Mouse (Mus musculus) MEL (cell line): ENCODE results near the gene Otud5. TPM values are rescaled to one million over a fixed set of nuclear protein-coding genes. Genes with fewer than 3 reads are reported as not detected.

Source experiments
- DNase-seq: peaks from one replicate; pipeline ENCODE4 v3.0.0; 2011; ENCODE audit warnings: low read depth, low spot score
- H3K27ac ChIP-seq: 2 replicates; pipeline ENCODE4 v1.5.1; 2012; ENCODE audit warnings: low read depth, mild to moderate bottlenecking, control low read depth, low read length, moderate library complexity; ENCODE audit not compliant: control insufficient read depth
- H3K27me3 ChIP-seq, 2 experiments: fragments of 150-350 bp in 1 of 2; sonication (generic) in 1 of 2; 2 replicates each; pipeline ENCODE4 v1.6.1; 2012; ENCODE audit warnings: low read length in 2 of 2, mild to moderate bottlenecking in 2 of 2, improper control_type of control experiment in 1 of 2, moderate library complexity in 1 of 2; ENCODE audit not compliant: insufficient read depth in 2 of 2, control insufficient read depth in 1 of 2
- H3K36me3 ChIP-seq, 2 experiments: 2 replicates each; pipeline ENCODE4 v1.6.1; 2012 to 2014; ENCODE audit warnings: low read length in 2 of 2, improper control_type of control experiment in 1 of 2, inconsistent platforms in 1 of 2, mild to moderate bottlenecking in 1 of 2; ENCODE audit not compliant: insufficient read depth in 2 of 2, control insufficient read depth in 1 of 2
- H3K4me1 ChIP-seq, 2 experiments: fragments of 150-350 bp in 1 of 2; sonication (generic) in 1 of 2; 2 replicates each; pipeline ENCODE4 v1.6.1; 2012; ENCODE audit warnings: low read length in 2 of 2, improper control_type of control experiment in 1 of 2, mild to moderate bottlenecking in 1 of 2; ENCODE audit not compliant: insufficient read depth in 2 of 2, control insufficient read depth in 1 of 2
- H3K4me3 ChIP-seq, 2 experiments: fragments of 150-350 bp in 1 of 2; sonication (generic) in 1 of 2; 2 replicates each; pipeline ENCODE4 v1.5.1; 2012; ENCODE audit warnings: low read depth in 2 of 2, low read length in 2 of 2, mild to moderate bottlenecking in 2 of 2, moderate library complexity in 2 of 2, control low read depth in 1 of 2, improper control_type of control experiment in 1 of 2; ENCODE audit not compliant: control insufficient read depth in 1 of 2, insufficient read depth in 1 of 2
- H3K79me2 ChIP-seq: 2 replicates; pipeline ENCODE4 v1.6.1; 2012; ENCODE audit warnings: mild to moderate bottlenecking, low read length, moderate library complexity; ENCODE audit not compliant: control insufficient read depth, poor library complexity, insufficient read depth
- H3K9ac ChIP-seq: 2 replicates; pipeline ENCODE4 v1.6.1; 2012; ENCODE audit warnings: low read depth, mild to moderate bottlenecking, control low read depth, low read length, moderate library complexity; ENCODE audit not compliant: control insufficient read depth, poor library complexity, severe bottlenecking
- H3K9me3 ChIP-seq: fragments of 150-350 bp; sonication (generic); replicated peaks from 2 replicates; pipeline ENCODE4 v1.6.1; 2012; ENCODE audit warnings: mild to moderate bottlenecking, low read length, improper control_type of control experiment, moderate library complexity; ENCODE audit not compliant: insufficient read depth
- BHLHE40 ChIP-seq: IDR thresholded peaks from 2 replicates; pipeline ENCODE4 v1.6.1; 2012; ENCODE audit warnings: low read depth, mild to moderate bottlenecking, inconsistent platforms, low read length, improper control_type of control experiment, borderline replicate concordance
- CHD1 ChIP-seq: IDR thresholded peaks from 2 replicates; pipeline ENCODE4 v1.6.1; 2012; ENCODE audit warnings: low read depth, mild to moderate bottlenecking, inconsistent platforms, low read length, improper control_type of control experiment
- CHD2 ChIP-seq: IDR thresholded peaks from 2 replicates; pipeline ENCODE4 v1.6.1; 2011; ENCODE audit warnings: low read length, improper control_type of control experiment
- CTCF ChIP-seq, 3 experiments: IDR thresholded peaks in 2 of 3; conservative IDR thresholded peaks in 1 of 3; 2 replicates each; pipeline ENCODE4 v1.5.1; 2011 to 2012; ENCODE audit warnings: low read length in 3 of 3, low read depth in 2 of 3, mild to moderate bottlenecking in 2 of 3, improper control_type of control experiment in 1 of 3, inconsistent platforms in 1 of 3, mixed read lengths in 1 of 3, moderate library complexity in 1 of 3; ENCODE audit not compliant: control insufficient read depth in 1 of 3, insufficient read depth in 1 of 3, poor library complexity in 1 of 3, severe bottlenecking in 1 of 3
- E2F4 ChIP-seq: IDR thresholded peaks from 2 replicates; pipeline ENCODE4 v1.6.1; 2011; ENCODE audit warnings: low read depth, low read length, improper control_type of control experiment, borderline replicate concordance
- ELF1 ChIP-seq: IDR thresholded peaks from 2 replicates; pipeline ENCODE4 v1.6.1; 2014; ENCODE audit warnings: low read depth, mild to moderate bottlenecking, inconsistent platforms, low read length, improper control_type of control experiment, moderate library complexity
- ETS1 ChIP-seq: IDR thresholded peaks from 2 replicates; pipeline ENCODE4 v1.6.1; 2012; ENCODE audit warnings: low read depth, mild to moderate bottlenecking, inconsistent platforms, low read length, improper control_type of control experiment, moderate library complexity
- GABPA ChIP-seq: IDR thresholded peaks from 2 replicates; pipeline ENCODE4 v1.6.1; 2012; ENCODE audit warnings: low read depth, mild to moderate bottlenecking, inconsistent platforms, low read length, improper control_type of control experiment, moderate library complexity
- GATA1 ChIP-seq: IDR thresholded peaks from 2 replicates; pipeline ENCODE4 v1.6.1; 2011; ENCODE audit warnings: low read depth, low read length, improper control_type of control experiment
- HCFC1 ChIP-seq: IDR thresholded peaks from 2 replicates; pipeline ENCODE4 v1.6.1; 2012; ENCODE audit warnings: low read depth, mild to moderate bottlenecking, inconsistent platforms, low read length, improper control_type of control experiment, moderate library complexity
- JUND ChIP-seq: IDR thresholded peaks from 2 replicates; pipeline ENCODE4 v1.6.1; 2011; ENCODE audit warnings: low read depth, mild to moderate bottlenecking, improper control_type of control experiment, low read length
- KAT2A ChIP-seq: conservative IDR thresholded peaks from 2 replicates; pipeline ENCODE4 v1.6.1; 2012; ENCODE audit warnings: low read depth, low read length, improper control_type of control experiment, inconsistent platforms
- MAFK ChIP-seq: IDR thresholded peaks from 2 replicates; pipeline ENCODE4 v1.6.1; 2011; ENCODE audit warnings: low read depth, mild to moderate bottlenecking, low read length, improper control_type of control experiment, borderline replicate concordance
- MAX ChIP-seq: IDR thresholded peaks from 2 replicates; pipeline ENCODE4 v1.6.1; 2011; ENCODE audit warnings: low read length, improper control_type of control experiment
- MAZ ChIP-seq: IDR thresholded peaks from 2 replicates; pipeline ENCODE4 v1.6.1; 2012; ENCODE audit warnings: low read depth, mild to moderate bottlenecking, inconsistent platforms, low read length, improper control_type of control experiment
- MXI1 ChIP-seq: IDR thresholded peaks from 2 replicates; pipeline ENCODE4 v1.6.1; 2011; ENCODE audit warnings: mild to moderate bottlenecking, low read depth, low read length, improper control_type of control experiment
- MYB ChIP-seq: IDR thresholded peaks from 2 replicates; pipeline ENCODE4 v1.6.1; 2011; ENCODE audit warnings: mild to moderate bottlenecking, low read depth, low read length, improper control_type of control experiment
- MYC ChIP-seq: IDR thresholded peaks from 2 replicates; pipeline ENCODE4 v1.6.1; 2011; ENCODE audit warnings: low read depth, mild to moderate bottlenecking, low read length, improper control_type of control experiment, moderate library complexity
- NELFE ChIP-seq: IDR thresholded peaks from 2 replicates; pipeline ENCODE4 v1.6.1; 2011; ENCODE audit warnings: low read depth, low read length, improper control_type of control experiment
- NRF1 ChIP-seq: IDR thresholded peaks from 2 replicates; pipeline ENCODE4 v1.6.1; 2014; ENCODE audit warnings: low read depth, mild to moderate bottlenecking, inconsistent platforms, low read length, improper control_type of control experiment, moderate library complexity; ENCODE audit not compliant: poor library complexity, insufficient read depth, severe bottlenecking
- POLR2AphosphoS2 ChIP-seq: IDR thresholded peaks from 2 replicates; pipeline ENCODE4 v1.6.1; 2011; ENCODE audit warnings: low read length, improper control_type of control experiment
- POLR2AphosphoS5 ChIP-seq: IDR thresholded peaks from 2 replicates; pipeline ENCODE4 v1.6.1; 2012; ENCODE audit warnings: low read depth, borderline replicate concordance, mild to moderate bottlenecking, inconsistent platforms, low read length, moderate library complexity, mixed read lengths
- RAD21 ChIP-seq: IDR thresholded peaks from 2 replicates; pipeline ENCODE4 v1.6.1; 2011; ENCODE audit warnings: mild to moderate bottlenecking, low read depth, low read length, improper control_type of control experiment
- RCOR1 ChIP-seq: IDR thresholded peaks from 2 replicates; pipeline ENCODE4 v1.6.1; 2012; ENCODE audit warnings: low read depth, mild to moderate bottlenecking, inconsistent platforms, low read length, improper control_type of control experiment
- SIN3A ChIP-seq: IDR thresholded peaks from 2 replicates; pipeline ENCODE4 v1.6.1; 2012; ENCODE audit warnings: low read length, improper control_type of control experiment, inconsistent platforms
- SMC3 ChIP-seq: IDR thresholded peaks from 2 replicates; pipeline ENCODE4 v1.6.1; 2011; ENCODE audit warnings: low read depth, low read length, improper control_type of control experiment
- TAL1 ChIP-seq: IDR thresholded peaks from 2 replicates; pipeline ENCODE4 v1.6.1; 2012; ENCODE audit warnings: mild to moderate bottlenecking, inconsistent platforms, low read length, moderate library complexity, mixed read lengths
- TBP ChIP-seq: IDR thresholded peaks from 2 replicates; pipeline ENCODE4 v1.8.0; 2011; ENCODE audit warnings: low read depth, low read length, improper control_type of control experiment
- TCF12 ChIP-seq: IDR thresholded peaks from 2 replicates; pipeline ENCODE4 v1.6.1; 2014; ENCODE audit warnings: low read depth, mild to moderate bottlenecking, inconsistent platforms, low read length, improper control_type of control experiment, moderate library complexity
- UBTF ChIP-seq: IDR thresholded peaks from 2 replicates; pipeline ENCODE4 v1.6.1; 2012; ENCODE audit warnings: low read depth, mild to moderate bottlenecking, inconsistent platforms, low read length, improper control_type of control experiment, moderate library complexity, borderline replicate concordance; ENCODE audit not compliant: insufficient read depth
- USF1 ChIP-seq: IDR thresholded peaks from 2 replicates; pipeline ENCODE4 v1.6.1; 2014; ENCODE audit warnings: low read depth, mild to moderate bottlenecking, inconsistent platforms, low read length, improper control_type of control experiment, moderate library complexity
- ZC3H11A ChIP-seq: IDR thresholded peaks from 2 replicates; pipeline ENCODE4 v1.6.1; 2012; ENCODE audit warnings: low read depth, mild to moderate bottlenecking, inconsistent platforms, low read length, improper control_type of control experiment
- ZKSCAN1 ChIP-seq: IDR thresholded peaks from 2 replicates; pipeline ENCODE4 v1.6.1; 2012; ENCODE audit warnings: low read depth, mild to moderate bottlenecking, inconsistent platforms, low read length, improper control_type of control experiment, moderate library complexity
- ZNF384 ChIP-seq: IDR thresholded peaks from 2 replicates; pipeline ENCODE4 v1.6.1; 2012; ENCODE audit warnings: low read depth, mild to moderate bottlenecking, inconsistent platforms, low read length, improper control_type of control experiment
- polyA plus RNA-seq, 2 experiments: library from polyadenylated mRNA; stranded (reverse) in 1 of 2; unstranded in 1 of 2; fragments of >175 nt in 1 of 2; fragments of >200 nt in 1 of 2; gene quantifications; 2 replicates each; pipeline versions ENCODE4 v1.2.1 to v1.2.4; 2012; ENCODE audit warnings: low replicate concordance in 2 of 2, low read depth in 1 of 2; ENCODE audit not compliant: insufficient read length in 2 of 2, insufficient read depth in 1 of 2, missing spikeins in 1 of 2
- total RNA-seq: library from RNA; depleted of rRNA; stranded (reverse); fragments of 300-350 nt; gene quantifications from 2 replicates; pipeline ENCODE4 v1.2.3, GENCODE M21; 2012; rRNA removed

Gene Otud5
- total RNA-seq (76.4 and 82.6 TPM in 2 replicates), polyA plus RNA-seq (1,000 to 10,000 TPM in 1 of 2 experiments, 100 to 1,000 TPM in 1; 197 to 1,180 TPM)

DNA sequence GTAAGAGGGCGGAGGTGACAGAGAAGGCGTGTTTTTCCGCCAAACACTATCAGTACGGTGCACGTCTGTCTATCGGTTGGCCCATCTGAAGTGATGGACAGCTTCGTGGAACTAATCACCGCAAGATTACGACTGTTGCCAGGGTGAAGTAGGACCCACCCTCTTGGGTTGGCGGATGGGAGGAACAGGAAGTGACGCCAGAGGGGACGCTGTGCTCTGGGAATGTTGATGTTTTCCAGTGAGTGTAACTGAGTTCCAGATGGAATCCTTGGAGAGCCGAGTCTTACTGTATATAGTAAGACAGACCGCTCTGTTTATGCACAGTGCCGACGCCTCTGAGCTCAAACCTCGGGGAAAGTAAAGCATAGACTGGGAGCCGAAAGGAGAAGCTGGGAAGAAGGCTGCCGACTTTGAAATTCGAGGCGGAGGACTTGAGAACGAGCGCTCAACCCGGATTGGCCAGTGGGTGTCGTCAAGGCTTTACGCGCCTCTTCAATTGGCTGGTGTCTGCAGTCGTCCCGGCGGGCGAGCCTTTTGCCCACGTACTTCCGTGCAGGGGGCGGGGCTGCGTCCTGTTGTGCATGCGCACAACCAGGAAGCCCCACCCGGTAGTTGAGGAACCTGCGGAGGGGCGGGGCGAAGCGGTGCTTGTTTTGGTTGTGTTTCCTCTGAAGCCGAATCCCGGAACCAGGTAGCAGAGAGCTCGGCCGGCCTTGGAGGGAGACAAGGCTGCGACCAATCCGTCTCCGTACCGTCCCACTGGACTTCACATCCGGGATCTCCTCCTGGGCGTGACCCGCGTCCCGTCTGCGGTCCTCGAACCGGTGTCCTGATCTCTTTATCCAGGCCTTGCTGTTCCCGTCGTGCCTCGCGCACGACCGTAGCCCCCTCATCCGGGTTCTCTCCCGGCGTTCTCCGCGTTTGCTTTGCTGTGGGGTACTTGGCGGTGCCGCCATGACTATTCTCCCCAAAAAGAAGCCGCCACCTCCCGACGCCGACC, at the start of gene Otud5:
TSS of gene Otud5 (plus strand) at position 202 of the 1,000 bp plus-strand sequence.
- H3K79me2 ChIP-seq, result peaks cover 45% of the 10 kb centered on the region
- peak within 1 kb of the TSS; percentile 70 to 90 for H3K4me3 ChIP-seq
- peak; percentile 100 for DNase-seq
- peak within 1 kb of the TSS; percentile 94 for H3K27ac ChIP-seq
- H3K27me3 ChIP-seq, result no peaks in the 10 kb centered on the region
- H3K9me3 ChIP-seq, result no peaks in the 10 kb centered on the region
- peak within 1 kb of the TSS; percentile 91 for H3K9ac ChIP-seq
- H3K4me1 ChIP-seq, result peaks cover 12 to 33% of the 10 kb centered on the region in 2 experiments
- H3K36me3 ChIP-seq, result peaks cover 2 to 41% of the 10 kb centered on the region in 2 experiments; a peak in 2 of 4 replicates
- TF ChIP-seq TCF12, result peak; percentile 59
- TF ChIP-seq POLR2AphosphoS5, result peak; percentile 67
- TF ChIP-seq ZKSCAN1, result no peak
- peak; percentile 85 for TF ChIP-seq HCFC1
- TF ChIP-seq KAT2A, result peak; percentile 62; the same call in 1 of the 2 replicates
- TF ChIP-seq MYB, result no peak
- TF ChIP-seq POLR2AphosphoS2, result 0 out of 2 replicates have a peak, but pooled peaks have one; percentile 13
- TF ChIP-seq USF1, result no peak
- TF ChIP-seq GABPA, result no peak
- no peak; the same call in none of the 2 replicates for TF ChIP-seq SIN3A
- TF ChIP-seq CHD1, result no peak
- TF ChIP-seq NELFE, result peak; percentile 62
- TF ChIP-seq RAD21, result no peak
- TF ChIP-seq JUND, result no peak
- no peak for TF ChIP-seq ZC3H11A
- TF ChIP-seq E2F4, result no peak
- TF ChIP-seq MAZ, result peak; percentile 90; the same call in 1 of the 2 replicates
- peak; percentile 96 for TF ChIP-seq ELF1
- TF ChIP-seq MXI1, result peak; percentile 67; the same call in 1 of the 2 replicates
- TF ChIP-seq TBP, result peak; percentile 63; the same call in 1 of the 2 replicates
- no peak for TF ChIP-seq ZNF384
- peak; percentile 41; the same call in 1 of the 2 replicates for TF ChIP-seq CHD2
- no peak for TF ChIP-seq SMC3
- TF ChIP-seq RCOR1, result no peak
- TF ChIP-seq GATA1, result peak; percentile 93
- peak; percentile 66; the same call in 1 of the 2 replicates for TF ChIP-seq ETS1
- TF ChIP-seq MAFK, result no peak
- peak; percentile 84 for TF ChIP-seq NRF1
- no peak for TF ChIP-seq CTCF (IDR thresholded peaks at IDR 0.05 in 2 of 3, conservative IDR thresholded peaks at IDR 0.05 in 1 of 3; ENCODE audit: control insufficient read depth in 1 of 3, insufficient read depth in 1 of 3, low read depth in 2 of 3, low read length in 3 of 3, poor library complexity in 1 of 3, severe bottlenecking in 1 of 3)
- TF ChIP-seq BHLHE40, result no peak
- peak; percentile 71 for TF ChIP-seq MAX
- TF ChIP-seq MYC, result peak; percentile 45; the same call in 1 of the 2 replicates
- peak; percentile 61 for TF ChIP-seq TAL1
- no peak for TF ChIP-seq UBTF
